Comparison of ENCODE assay signal across 7 mouse cellular contexts in genomic region chr10:45045268-45045928, GRCm38 (mm10). TPM values are rescaled to one million over a fixed set of nuclear protein-coding genes. Genes with fewer than 3 reads are reported as not detected.
A peak's percentile ranks its signal among the peaks of the same experiment; 100 is the strongest.
DNase-seq lines count a peak whose midpoint lies in the region; ATAC-seq and TF ChIP-seq lines count a peak whose summit lies in the region.

No protein-coding gene starts in this region.

- peak overlapping the region; percentile 43; the same call in 1 of the 2 replicates for H3K4me2 ChIP-seq in intestine, postnatal 0 days (replicated peaks; ENCODE audit: low read depth)
- H3K4me2 ChIP-seq in limb, embryonic 12.5 days, result 0 out of 2 replicates have a peak overlapping the region, but pooled peaks have one; percentile 24

- no peaks in the 10 kb centered on the region for H3K27me3 ChIP-seq in intestine, postnatal 0 days (replicated peaks; ENCODE audit: control insufficient read depth, insufficient read depth, low read length)
- no peaks in the 10 kb centered on the region for H3K27me3 ChIP-seq in limb, embryonic 12.5 days

- H3K9me3 ChIP-seq in intestine, postnatal 0 days (ENCODE audit: control insufficient read depth), result no peaks in the 10 kb centered on the region
- H3K9me3 ChIP-seq in limb, embryonic 12.5 days, result no peaks in the 10 kb centered on the region

- peak; percentile 40; the same call in 1 of the 2 replicates for ATAC-seq in intestine, postnatal 0 days
- ATAC-seq in limb, embryonic 12.5 days (ENCODE audit: insufficient number of reproducible peaks, insufficient read depth, low FRiP score, low TSS enrichment, low read depth), result no peak
- peak; percentile 52; the same call in 1 of the 2 replicates for ATAC-seq in monocyte, adult 5-6 weeks (replicated peaks; ENCODE audit: insufficient number of reproducible peaks, low FRiP score, low TSS enrichment, poor library complexity, severe bottlenecking)

- 0 out of 2 replicates have a peak, but pooled peaks cover 3% of the 10 kb centered on the region for H3K4me1 ChIP-seq in intestine, postnatal 0 days (replicated peaks; ENCODE audit: control insufficient read depth, insufficient read depth, low read length)
- H3K4me1 ChIP-seq in limb, embryonic 12.5 days (replicated peaks), result peaks cover 14% of the 10 kb centered on the region

- H3K27ac ChIP-seq in intestine, postnatal 0 days (ENCODE audit: low read depth, low read length), result no peak overlapping the region
- H3K27ac ChIP-seq in limb, embryonic 12.5 days, result no peak overlapping the region

- 18% methylated on average over 12 of the region's 12 CpGs for WGBS in intestine, postnatal 0 days
- 28% methylated on average over 12 of the region's 12 CpGs for WGBS in limb, embryonic 12.5 days

- TF ChIP-seq CTCF in intestine, postnatal 0 days (IDR thresholded peaks at IDR 0.05; ENCODE audit: low read depth), result peak; percentile 88

- H3K36me3 ChIP-seq in intestine, postnatal 0 days (ENCODE audit: control insufficient read depth, insufficient read depth), result no peaks in the 10 kb centered on the region
- no peaks in the 10 kb centered on the region for H3K36me3 ChIP-seq in limb, embryonic 12.5 days

- DNase-seq in adrenal gland, adult 18-20 months (ENCODE audit: low spot score in 2 of 2), result peak; percentile 73 to 82
- DNase-seq in cerebellum, postnatal 36 days, result peak; percentile 71 to 76
- peak; percentile 83 for DNase-seq in gastrocnemius, postnatal 10 days
- peak; percentile 54 to 83 for DNase-seq in spleen, postnatal 10 days (ENCODE audit: low spot score in 2 of 2)

- H3K4me3 ChIP-seq in intestine, postnatal 0 days (ENCODE audit: low read depth, low read length), result no peak overlapping the region
- H3K4me3 ChIP-seq in limb, embryonic 12.5 days (replicated peaks), result no peak overlapping the region

- no peak overlapping the region for H3K9ac ChIP-seq in intestine, postnatal 0 days (ENCODE audit: low read depth, low read length)
- H3K9ac ChIP-seq in limb, embryonic 12.5 days (replicated peaks), result no peak overlapping the region

RNA-seq across cellular contexts. Expression of gene Prep, which starts 21.6 kb away (rescaled TPM):
- total RNA-seq in adrenal gland, adult 18-20 months (2021), result 10 to 100 TPM; 11.2 to 21.5 TPM
- total RNA-seq in gastrocnemius, postnatal 10 days (2021), result 10 to 100 TPM in 1 of 2 experiments, 1 to 10 TPM in 1; 9.9 to 10.6 TPM
- 6.8 and 7.0 TPM in 2 replicates for polyA plus RNA-seq in intestine, postnatal 0 days (2015; fragmentation: Nextera tagmentation; extraction: Ambion mirVana)
- 33.8 and 34.6 TPM in 2 replicates for polyA plus RNA-seq in limb, embryonic 12.5 days (2016; fragmentation: Nextera tagmentation; extraction: Ambion mirVana)
- 6.9 to 8.3 TPM (median 8.2 TPM) in 3 replicates for total RNA-seq in monocyte, adult 5-6 weeks (2017)
